Mouse (Mus musculus) cerebellum, adult 2 months (tissue): ENCODE measurements at regions not wholly inside any gene's neighbourhood (a gene's known extent, or its start where the extent isn't known, plus 50 kb on each side); places are given as distances from the start of the nearest gene placed in this dataset.

ENCODE experiments used
- DNase-seq, 2 experiments: peaks; one replicate each; pipeline ENCODE4 v3.0.0; 2021
- H3K27ac ChIP-seq: fragments of 200-500 bp; 2 replicates; pipeline ENCODE4 v1.5.1; 2012; ENCODE audit warnings: low read length, control low read depth, inconsistent platforms; ENCODE audit not compliant: insufficient read depth
- H3K27me3 ChIP-seq: fragments of 200-500 bp; 2 replicates; pipeline ENCODE4 v1.6.1; 2012; ENCODE audit warnings: inconsistent platforms, mild to moderate bottlenecking, low read length, moderate library complexity; ENCODE audit not compliant: control insufficient read depth, insufficient read depth
- H3K4me1 ChIP-seq: fragments of 200-500 bp; 2 replicates; pipeline ENCODE4 v1.6.1; 2011; ENCODE audit warnings: low read length; ENCODE audit not compliant: control insufficient read depth, insufficient read depth
- H3K4me3 ChIP-seq: fragments of 200-500 bp; replicated peaks from 2 replicates; pipeline ENCODE3; 2011; ENCODE audit warnings: mild to moderate bottlenecking, low read depth, low read length, control low read depth; ENCODE audit not compliant: insufficient read depth
- CTCF ChIP-seq: fragments of 200-500 bp; IDR thresholded peaks from 2 replicates; pipeline ENCODE4 v1.5.1; 2011; ENCODE audit warnings: low read depth, mild to moderate bottlenecking, control low read depth, low read length, moderate library complexity, borderline replicate concordance; ENCODE audit not compliant: insufficient read depth
- POLR2A ChIP-seq: fragments of 200-500 bp; IDR thresholded peaks from 2 replicates; pipeline ENCODE4 v1.6.1; 2011; ENCODE audit warnings: low read length, control low read depth, borderline replicate concordance; ENCODE audit not compliant: insufficient read depth
- WGBS: fragments of 180-500 bp; shearing (Covaris S2); methylation state at CpG from one replicate; pipeline ENCODE4 v1.1.7; 2018; 5-methylcytosine and 5-hydroxymethylcytosine counted together

GRCm38 (mm10) chr8:79587258-79587657 is 52.2 kb upstream of the Otud4 start:
- Histone ChIP-seq H3K27ac (no peak overlapping the region), H3K4me1 (no peaks in the 10 kb centered on the region), H3K4me3 (no peak overlapping the region), H3K27me3 (no peaks in the 10 kb centered on the region)
- 24% methylated on average over 1 of the region's 1 CpGs for WGBS
- peak in 1 of 2 experiments; percentile 14 for DNase-seq
- TF ChIP-seq POLR2A (no peak), CTCF (peak; percentile 50; the same call in 1 of the 2 replicates)

- 18% methylated on average over 3 of the region's 3 CpGs for WGBS
- H3K27ac ChIP-seq = no peak overlapping the region
- DNase-seq = peak; percentile 38 to 39
Observed at GRCm38 (mm10) chr8:79584966-79585365, 54.5 kb upstream of the Otud4 start.

GRCm38 (mm10) chr8:79583326-79583725 is 56.1 kb upstream of the Otud4 start:
- H3K4me3 ChIP-seq = no peak overlapping the region
- WGBS = 14% methylated on average over 6 of the region's 6 CpGs
- TF ChIP-seq CTCF (no peak), POLR2A (no peak)
- DNase-seq = peak in 1 of 2 experiments; percentile 12
- no peaks in the 10 kb centered on the region for H3K4me1 ChIP-seq
- no peaks in the 10 kb centered on the region for H3K27me3 ChIP-seq
- no peak overlapping the region for H3K27ac ChIP-seq

More at GRCm38 (mm10) chr8:79584966-79585365, 54.5 kb upstream of the Otud4 start:
- Histone ChIP-seq H3K4me1 (no peaks in the 10 kb centered on the region), H3K4me3 (no peak overlapping the region), H3K27me3 (no peaks in the 10 kb centered on the region)
- TF ChIP-seq POLR2A (no peak), CTCF (peak; percentile 60)

- Histone ChIP-seq H3K27me3 (no peaks in the 10 kb centered on the region), H3K4me1 (no peaks in the 10 kb centered on the region), H3K4me3 (no peak overlapping the region), H3K27ac (no peak overlapping the region)
- no peak for DNase-seq
- TF ChIP-seq CTCF (no peak), POLR2A (no peak)
- 84% methylated on average over 2 of the region's 2 CpGs for WGBS
Observed at GRCm38 (mm10) chr8:79582195-79582594, 57.2 kb upstream of the Otud4 start.

- H3K4me3 ChIP-seq = no peak overlapping the region
- H3K4me1 ChIP-seq = 0 out of 2 replicates have a peak, but pooled peaks cover 6% of the 10 kb centered on the region
- no peak for DNase-seq
- 15% methylated on average over 7 of the region's 7 CpGs for WGBS
- TF ChIP-seq CTCF (no peak), POLR2A (no peak)
- no peak overlapping the region for H3K27ac ChIP-seq
- no peaks in the 10 kb centered on the region for H3K27me3 ChIP-seq
Observed at GRCm38 (mm10) chr8:79576086-79576485, 63.3 kb upstream of the Otud4 start.

GRCm38 (mm10) chr8:79575175-79575734 is 64.2 kb upstream of the Otud4 start:
- 44% methylated on average over 2 of the region's 2 CpGs for WGBS

GRCm38 (mm10) chr8:79573491-79573890 is 65.9 kb upstream of the Otud4 start:
- Histone ChIP-seq H3K27me3 (no peaks in the 10 kb centered on the region), H3K4me3 (no peak overlapping the region), H3K4me1 (0 out of 2 replicates have a peak, but pooled peaks cover 6% of the 10 kb centered on the region), H3K27ac (no peak overlapping the region)
- 81% methylated on average over 7 of the region's 7 CpGs for WGBS
- DNase-seq = no peak
- TF ChIP-seq CTCF (no peak), POLR2A (no peak)

More at GRCm38 (mm10) chr8:79575175-79575734, 64.2 kb upstream of the Otud4 start:
- Histone ChIP-seq H3K27ac (no peak overlapping the region), H3K4me1 (0 out of 2 replicates have a peak, but pooled peaks cover 6% of the 10 kb centered on the region), H3K4me3 (no peak overlapping the region), H3K27me3 (no peaks in the 10 kb centered on the region)
- no peak for DNase-seq
- TF ChIP-seq CTCF = no peak
- TF ChIP-seq POLR2A = no peak

GRCm38 (mm10) chr8:79572526-79572925 is 66.9 kb upstream of the Otud4 start:
- Histone ChIP-seq H3K27me3 (no peaks in the 10 kb centered on the region), H3K4me1 (0 out of 2 replicates have a peak, but pooled peaks cover 6% of the 10 kb centered on the region), H3K4me3 (no peak overlapping the region), H3K27ac (no peak overlapping the region)
- WGBS = 92% methylated on average over 5 of the region's 5 CpGs
- no peak for TF ChIP-seq CTCF
- no peak for DNase-seq

- DNase-seq = no peak
- Histone ChIP-seq H3K4me1 (0 out of 2 replicates have a peak, but pooled peaks cover 2% of the 10 kb centered on the region), H3K27me3 (no peaks in the 10 kb centered on the region), H3K27ac (no peak overlapping the region), H3K4me3 (no peak overlapping the region)
- TF ChIP-seq POLR2A (no peak), CTCF (no peak)
- WGBS = 80% methylated on average over 6 of the region's 6 CpGs
Observed at GRCm38 (mm10) chr8:79563101-79563500, 76.3 kb upstream of the Otud4 start.
